Mouse (Mus musculus): ENCODE results near the gene Ccn2.
"Not testable (repeated sequence)": the region's sequence is repeated elsewhere in the genome, so short reads cannot be mapped to it uniquely, and the experiment has no call there.

The Ccn2 gene

GRCm38 (mm10) chr10:24603727-24604126 lies 8.5 kb downstream of the Ccn2 start:
- DNase-seq = no peak

DNA sequence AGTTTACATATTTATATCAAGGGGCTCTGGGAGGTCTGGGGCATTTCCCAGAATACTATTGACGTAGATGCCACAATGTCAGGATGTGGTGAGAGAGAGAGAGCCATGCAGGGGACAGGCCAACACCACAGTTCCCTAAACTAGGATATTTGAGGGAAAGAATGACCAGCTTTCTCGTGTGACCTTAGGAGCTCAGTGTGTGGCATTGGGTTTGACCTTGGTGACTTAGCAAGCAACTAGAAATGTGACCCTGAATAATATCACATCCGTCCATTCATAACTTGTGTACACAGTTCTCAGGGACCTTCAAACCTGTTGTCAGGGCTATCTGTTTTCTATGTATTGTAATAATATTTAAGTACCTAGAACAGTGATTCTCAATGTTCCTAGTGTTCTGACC lies 13.9 kb downstream of the Ccn2 start:
- DNase-seq = no peak

DNA sequence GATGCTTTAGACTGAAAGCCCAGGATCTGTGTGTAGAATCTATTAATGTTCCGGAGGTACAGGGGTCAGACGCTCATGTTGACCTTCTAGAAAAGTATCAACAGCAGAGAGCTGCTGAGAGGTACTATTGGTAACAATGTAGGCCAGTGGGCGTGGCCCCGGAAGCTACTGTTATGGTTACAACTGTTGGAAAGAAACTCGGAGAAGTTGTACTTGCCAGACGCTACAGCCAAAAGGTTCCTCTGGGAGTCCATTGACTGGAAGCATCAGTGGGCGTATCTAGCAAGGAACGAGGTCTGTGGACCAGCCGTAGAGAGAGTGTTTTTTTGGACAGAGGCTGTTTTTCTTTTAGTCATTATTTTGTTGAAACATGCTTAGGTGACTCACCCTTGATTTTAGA lies 14.5 kb downstream of the Ccn2 start:
- DNase-seq = no peak

DNA sequence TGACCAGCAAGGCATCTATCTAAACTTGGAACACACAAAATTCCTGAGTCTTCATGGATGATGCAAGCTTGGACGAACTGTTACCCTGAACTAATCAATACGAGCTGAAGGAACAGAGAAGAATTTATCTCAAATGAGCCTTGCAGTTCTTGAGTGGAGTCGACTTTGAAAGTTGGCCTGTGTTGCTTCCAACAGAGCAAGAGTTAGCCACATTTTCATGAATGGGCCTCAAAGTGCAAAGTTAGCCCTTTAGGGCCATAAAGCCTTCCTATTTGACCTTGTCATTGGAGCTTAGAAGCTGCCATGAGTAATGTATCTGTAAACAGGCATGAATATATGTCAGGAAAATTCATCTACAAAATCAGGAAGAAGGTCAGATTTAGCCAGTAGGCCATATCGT lies 19.5 kb downstream of the Ccn2 start:
- DNase-seq = no peak

DNA sequence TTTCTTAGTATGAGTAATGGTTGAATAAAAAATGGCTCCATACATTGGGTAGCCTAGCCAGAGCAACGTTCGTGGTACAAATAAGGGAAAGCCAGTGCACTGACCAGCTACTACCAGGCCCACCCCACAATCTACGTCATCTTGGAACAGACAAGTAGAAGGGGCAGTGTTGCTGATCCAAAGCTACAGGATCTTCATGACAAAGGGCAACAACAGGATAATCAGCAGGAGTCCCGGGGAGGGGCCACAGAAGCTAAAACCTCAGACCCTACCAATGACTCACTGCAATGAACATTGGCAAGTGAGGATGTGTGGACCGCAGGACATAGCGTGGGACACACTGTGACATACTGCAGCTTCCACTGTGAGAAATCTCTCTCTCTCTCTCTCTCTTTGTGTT lies 20.6 kb downstream of the Ccn2 start:
- no peak for DNase-seq

DNA sequence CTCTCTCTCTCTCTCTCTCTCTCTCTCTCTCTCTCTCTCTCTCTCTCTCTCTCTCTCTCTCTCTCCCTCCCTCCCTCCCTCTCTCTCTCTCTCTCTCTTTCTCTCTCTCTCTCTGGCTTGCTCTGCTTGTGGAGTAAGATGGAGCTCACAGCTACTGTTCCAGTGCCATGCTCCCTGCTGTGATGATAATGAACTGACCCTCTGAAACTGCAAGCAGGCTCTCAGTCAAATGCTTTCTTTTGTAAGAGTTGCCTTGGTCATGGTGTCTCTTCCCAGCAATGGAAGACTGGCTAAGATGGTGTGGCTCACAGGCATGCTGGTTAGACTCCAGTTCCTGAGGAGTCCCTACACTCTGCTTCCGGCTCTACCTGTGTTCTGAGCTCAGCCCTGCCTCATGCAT lies 21.3 kb downstream of the Ccn2 start:
- DNase-seq = not testable (repeated sequence)

GRCm38 (mm10) chr10:24621572-24621971 lies 26.3 kb downstream of the Ccn2 start:
- DNase-seq = peak; percentile 41 to 66

- DNase-seq = peak; percentile 65 to 87
These were observed 27.3 kb downstream of the Ccn2 start for GRCm38 (mm10) chr10:24622586-24622985.

DNA sequence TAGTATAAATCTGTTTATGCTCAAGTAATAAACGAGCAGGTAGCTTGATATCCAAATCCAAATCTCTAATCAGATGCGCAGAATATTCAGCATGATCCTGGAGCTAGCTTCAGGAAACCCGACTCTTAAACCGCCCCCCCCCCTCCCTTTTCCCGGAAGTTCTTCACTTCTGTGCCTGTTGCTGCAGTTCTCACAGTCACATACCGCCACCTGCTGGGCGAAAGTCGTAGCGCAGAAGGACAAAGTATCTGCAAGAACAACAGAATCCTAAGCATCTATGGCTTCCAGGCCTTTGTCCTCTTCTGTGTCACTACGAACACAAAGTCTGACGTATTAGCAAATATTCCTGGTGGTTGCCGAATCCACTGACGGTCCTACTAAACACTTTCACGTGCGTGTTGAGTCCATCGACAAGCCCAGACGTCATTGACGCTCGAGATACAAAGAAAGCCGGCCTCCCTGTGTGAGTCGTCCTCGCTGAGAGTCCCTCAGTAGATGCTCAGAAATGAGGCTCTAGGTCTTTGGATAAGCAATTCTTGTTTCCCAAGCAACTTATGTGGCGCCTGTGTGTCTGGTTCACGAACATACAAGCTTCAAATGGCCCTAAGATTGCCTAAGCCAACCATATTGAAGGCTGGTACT lies 29.9 kb downstream of the Ccn2 start:
- peak; percentile 86 to 92 for DNase-seq

- no peak for DNase-seq
These were observed 32.0 kb downstream of the Ccn2 start for GRCm38 (mm10) chr10:24627262-24627661.

GRCm38 (mm10) chr10:24628466-24628865 lies 33.2 kb downstream of the Ccn2 start:
- DNase-seq = no peak

GRCm38 (mm10) chr10:24629086-24629720 lies 34.0 kb downstream of the Ccn2 start:
- DNase-seq = no peak

DNA sequence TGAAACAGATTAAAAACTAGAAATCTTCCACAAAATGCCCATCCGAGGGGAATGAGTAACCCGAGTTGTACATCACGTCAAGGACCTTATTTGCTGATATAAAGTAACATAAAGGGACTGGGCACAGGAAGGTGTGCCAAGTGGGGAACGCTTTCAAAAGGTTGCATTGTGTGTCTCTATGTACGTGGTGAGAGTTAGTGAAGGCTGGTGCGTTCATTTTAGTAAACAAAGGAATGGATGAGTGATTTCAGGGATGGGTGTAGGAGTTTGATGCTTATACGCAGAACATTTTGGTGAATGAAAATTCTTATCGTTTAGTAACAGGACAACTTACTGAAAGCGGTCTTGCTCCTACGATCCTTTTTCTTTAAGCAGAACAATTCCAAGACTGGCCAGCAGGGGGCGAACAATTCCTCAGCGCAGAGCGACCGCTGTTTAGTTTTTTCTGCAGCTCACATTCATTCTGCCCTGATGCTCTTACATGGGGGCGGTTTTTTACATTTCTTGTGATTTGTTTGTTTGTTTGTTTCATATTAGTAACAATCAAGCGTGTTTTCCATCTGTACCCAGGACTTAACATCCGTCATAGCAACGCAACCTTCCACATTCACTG lies 35.3 kb downstream of the Ccn2 start:
- DNase-seq = peak; percentile 84 to 88

- no peak for DNase-seq
These were observed 35.9 kb downstream of the Ccn2 start for GRCm38 (mm10) chr10:24631122-24631521.

- no peak for DNase-seq
These were observed 39.0 kb downstream of the Ccn2 start for GRCm38 (mm10) chr10:24634288-24634687.

- DNase-seq = no peak
These were observed 40.1 kb downstream of the Ccn2 start for GRCm38 (mm10) chr10:24635331-24635815.

DNA sequence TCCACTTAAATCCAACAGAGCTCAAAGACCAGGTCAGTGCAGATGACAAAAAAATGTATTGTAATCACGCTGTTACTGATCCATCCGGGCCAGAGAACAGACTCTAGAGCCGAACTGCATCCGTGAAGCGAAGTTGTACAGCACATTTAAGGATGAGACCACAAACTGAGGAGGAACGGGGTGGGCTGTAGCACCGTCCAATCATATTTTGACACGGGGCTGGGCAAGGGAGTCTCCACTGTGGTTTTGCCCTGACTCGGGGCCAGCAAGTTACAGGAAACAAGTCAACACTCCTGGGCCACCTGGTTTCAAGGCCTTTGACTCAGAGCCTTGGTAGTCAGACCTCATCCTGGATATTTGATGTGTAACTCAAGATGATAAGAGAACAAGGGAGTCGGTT lies 40.6 kb downstream of the Ccn2 start:
- no peak for DNase-seq

DNA sequence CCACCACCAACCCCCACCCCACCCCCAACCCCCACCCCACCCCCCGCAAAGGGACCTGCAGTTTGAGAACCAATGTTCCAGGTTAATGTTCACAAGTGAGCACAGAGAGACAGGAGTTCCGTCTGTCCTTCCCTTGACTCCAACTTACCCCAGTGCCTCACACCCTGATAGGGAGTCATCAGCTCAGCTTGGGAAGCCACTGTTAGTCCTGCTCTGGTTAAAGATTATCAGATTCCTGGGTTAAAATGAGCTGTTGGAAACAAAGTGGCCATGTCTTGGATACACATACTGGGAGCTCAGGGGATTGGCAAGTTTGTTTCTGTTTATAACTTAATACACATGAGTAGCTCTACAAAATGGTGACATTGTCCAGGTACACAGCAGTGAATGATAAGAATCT lies 41.7 kb downstream of the Ccn2 start:
- no peak for DNase-seq

DNA sequence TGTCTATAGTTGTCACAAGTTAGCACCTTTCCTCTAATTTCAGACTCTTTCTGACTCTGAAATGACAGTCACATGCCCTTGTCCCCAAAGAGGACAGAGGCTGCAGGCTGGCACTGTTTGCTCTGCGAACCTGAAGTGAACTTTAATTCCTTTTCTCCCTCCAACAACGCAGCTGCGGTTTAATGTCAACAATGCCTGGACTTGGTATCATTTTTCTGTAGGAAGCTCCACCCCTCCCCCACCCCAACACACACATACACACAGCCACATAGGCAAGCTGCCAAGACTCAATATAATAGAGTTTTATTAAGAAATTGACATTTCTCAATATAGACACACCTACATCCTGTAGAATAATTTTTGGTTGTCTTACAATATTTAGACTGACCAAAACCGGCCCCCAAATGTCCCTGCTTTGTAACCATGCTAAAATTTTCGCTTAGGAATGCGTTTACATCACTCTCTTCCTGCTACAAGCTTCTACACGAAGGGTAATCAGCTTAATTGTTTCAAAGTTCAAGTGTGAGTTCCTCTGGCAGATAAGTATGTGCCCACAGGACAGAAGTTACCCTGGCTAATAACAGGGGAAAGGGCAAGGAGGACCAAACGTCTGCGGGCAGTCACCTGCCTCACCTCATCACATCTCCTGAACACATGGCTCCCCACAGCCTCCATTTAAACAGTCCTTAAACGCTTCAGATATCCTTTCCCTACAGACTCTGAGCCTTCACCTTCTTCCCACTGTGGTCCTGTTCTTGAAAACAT lies 43.2 kb downstream of the Ccn2 start:
- no peak for DNase-seq

- DNase-seq = no peak
These were observed 44.4 kb downstream of the Ccn2 start for GRCm38 (mm10) chr10:24639596-24639995.

- no peak for DNase-seq
These were observed 45.1 kb downstream of the Ccn2 start for GRCm38 (mm10) chr10:24640186-24640875.

DNA sequence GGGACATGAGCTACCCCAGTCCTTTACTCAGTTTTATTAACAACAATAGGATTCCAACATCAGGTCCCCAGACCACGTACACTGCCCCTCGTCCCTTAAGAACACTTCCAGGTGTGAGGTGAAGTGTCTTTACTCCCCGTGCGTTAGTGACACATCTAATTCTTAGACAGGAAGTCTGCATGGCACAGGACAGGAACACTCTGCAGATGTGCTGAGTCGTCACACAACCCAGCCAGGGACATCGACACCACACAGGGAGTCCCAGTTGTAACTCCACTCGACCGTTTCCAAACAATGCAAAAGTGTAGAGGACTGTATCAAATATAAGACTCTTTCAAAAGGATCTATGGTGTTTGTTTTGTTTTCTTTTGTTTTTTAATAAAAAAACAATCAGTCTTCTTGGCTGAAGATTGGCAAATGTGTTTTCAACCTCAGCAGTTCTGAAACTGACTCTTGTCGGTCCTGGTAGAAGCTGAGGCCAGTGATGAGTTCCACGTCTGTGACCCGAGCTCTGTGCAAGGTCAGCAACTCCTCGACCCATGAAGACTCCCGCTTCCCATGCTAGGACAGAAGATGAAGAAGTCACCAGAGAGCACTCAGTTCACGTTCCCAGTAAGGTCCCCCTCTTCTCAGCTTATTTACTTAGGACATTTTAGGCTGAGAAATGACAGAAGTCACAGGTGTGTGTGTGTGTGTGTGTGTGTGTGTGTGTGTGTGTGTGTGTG lies 46.3 kb downstream of the Ccn2 start:
- no peak for DNase-seq
